ENCODE assay signal across 10 mouse cellular contexts in the genomic region with DNA sequence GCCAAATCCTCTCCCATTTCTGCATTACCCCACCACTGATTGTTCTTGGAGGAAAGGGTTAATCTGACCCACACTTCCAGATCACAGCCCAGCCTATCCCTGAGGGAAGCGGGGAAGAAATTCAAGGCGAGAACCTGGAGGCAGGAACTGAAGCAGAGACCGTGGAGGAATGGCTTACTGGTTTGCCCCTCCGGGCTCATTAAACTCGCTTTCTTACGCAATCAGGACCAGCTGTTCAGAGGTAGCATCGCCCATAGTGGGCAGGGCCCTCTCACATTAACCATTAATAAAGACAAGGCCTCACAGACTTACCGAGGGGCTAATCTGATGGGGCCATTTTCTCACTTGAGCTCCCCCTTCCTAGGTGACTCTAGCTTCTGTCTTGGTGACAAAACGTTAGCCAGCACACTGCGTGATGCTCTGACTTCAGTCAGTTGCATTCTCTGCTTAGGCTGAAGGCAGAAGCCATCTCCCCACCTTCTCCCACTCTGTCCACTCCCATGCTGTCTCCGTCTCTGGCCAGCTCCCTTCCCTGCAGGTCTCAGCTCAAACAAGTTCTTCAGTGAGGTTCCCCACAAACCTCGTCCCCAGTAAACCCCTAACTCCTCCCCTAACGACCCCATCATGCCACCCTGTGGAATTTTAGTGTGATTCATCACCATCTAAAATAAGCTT. TPM values are rescaled to one million over a fixed set of nuclear protein-coding genes. Genes with fewer than 3 reads are reported as not detected.
DNase-seq lines count a peak whose midpoint lies in the region; ATAC-seq lines count a peak whose summit lies in the region.
"Had no signal": no experiment of that assay in that cellular context is flagged by ENCODE, and none has a peak within 500 bp of the region (broad histone marks: within the 10 kb centered on the region; RNA-seq: fewer than 3 reads in every experiment).

No protein-coding gene starts in this region.

- intact Hi-C loops in left cerebral cortex, postnatal 36 days (cut with DNase I): no loop called here

- H3K27me3 ChIP-seq in embryonic facial prominence, embryonic 12.5 days: no peaks in the 10 kb centered on the region
- no peaks in the 10 kb centered on the region for H3K27me3 ChIP-seq in forebrain, embryonic 15.5 days
- no peaks in the 10 kb centered on the region for H3K27me3 ChIP-seq in kidney, embryonic 15.5 days
- H3K27me3 ChIP-seq in midbrain, embryonic 14.5 days (ENCODE audit: control insufficient read depth, insufficient read depth, low read length): no peaks in the 10 kb centered on the region
- H3K27me3 ChIP-seq: heart, embryonic 15.5 days had no signal

- H3K9ac ChIP-seq in embryonic facial prominence, embryonic 12.5 days: no peak overlapping the region
- no peak overlapping the region for H3K9ac ChIP-seq in forebrain, embryonic 15.5 days (replicated peaks)
- no peak overlapping the region for H3K9ac ChIP-seq in kidney, embryonic 15.5 days
- H3K9ac ChIP-seq in midbrain, embryonic 14.5 days (replicated peaks; ENCODE audit: low read length): no peak overlapping the region
- H3K9ac ChIP-seq: heart, embryonic 15.5 days had no signal

- no peak overlapping the region for H3K4me2 ChIP-seq in embryonic facial prominence, embryonic 12.5 days (replicated peaks)
- H3K4me2 ChIP-seq in forebrain, embryonic 15.5 days (replicated peaks): no peak overlapping the region
- H3K4me2 ChIP-seq in kidney, embryonic 15.5 days: peak overlapping the region; percentile 27
- no peak overlapping the region for H3K4me2 ChIP-seq in midbrain, embryonic 14.5 days (ENCODE audit: low read length)
- H3K4me2 ChIP-seq: heart, embryonic 15.5 days had no signal

- peaks cover 10% of the 10 kb centered on the region; the same call in 1 of the 2 replicates for H3K4me1 ChIP-seq in embryonic facial prominence, embryonic 12.5 days
- H3K4me1 ChIP-seq in forebrain, embryonic 15.5 days: peaks cover 33% of the 10 kb centered on the region
- peaks cover 25% of the 10 kb centered on the region for H3K4me1 ChIP-seq in kidney, embryonic 15.5 days
- H3K4me1 ChIP-seq in midbrain, embryonic 14.5 days (ENCODE audit: control insufficient read depth, insufficient read depth, low read length): peaks cover 19% of the 10 kb centered on the region

- WGBS in embryonic facial prominence, embryonic 12.5 days: 34% methylated on average over 13 of the region's 13 CpGs
- 57% methylated on average over 13 of the region's 13 CpGs for WGBS in forebrain, embryonic 15.5 days
- WGBS in kidney, embryonic 15.5 days: 29% methylated on average over 13 of the region's 13 CpGs
- 57% methylated on average over 13 of the region's 13 CpGs for WGBS in midbrain, embryonic 14.5 days

- H3K27ac ChIP-seq in embryonic facial prominence, embryonic 12.5 days: no peak overlapping the region
- H3K27ac ChIP-seq in forebrain, embryonic 15.5 days (replicated peaks): 0 out of 2 replicates have a peak overlapping the region, but pooled peaks have one; percentile 20
- H3K27ac ChIP-seq in kidney, embryonic 15.5 days: no peak overlapping the region
- peak overlapping the region; percentile 14; the same call in 1 of the 2 replicates for H3K27ac ChIP-seq in midbrain, embryonic 14.5 days (replicated peaks; ENCODE audit: low read depth, low read length)
- H3K27ac ChIP-seq: heart, embryonic 15.5 days had no signal

- H3K4me3 ChIP-seq in embryonic facial prominence, embryonic 12.5 days: no peak overlapping the region
- no peak overlapping the region for H3K4me3 ChIP-seq in forebrain, embryonic 15.5 days
- H3K4me3 ChIP-seq in kidney, embryonic 15.5 days (replicated peaks): no peak overlapping the region
- no peak overlapping the region for H3K4me3 ChIP-seq in midbrain, embryonic 14.5 days (replicated peaks; ENCODE audit: low read depth, low read length)
- H3K4me3 ChIP-seq: heart, embryonic 15.5 days had no signal

- DNase-seq in midbrain, embryonic 14.5 days: peak; percentile 38
- no peak for DNase-seq in yolk sac, embryonic 10.5 days (ENCODE audit: low spot score)
- DNase-seq in cerebellum, adult 18-20 months: no peak
- no peak for DNase-seq in left cerebral cortex, postnatal 36 days (ENCODE audit: low spot score in 2 of 2)
- DNase-seq: right cerebral cortex, postnatal 14 days; thymus, postnatal 36 days had no signal

- peak; percentile 17; the same call in 1 of the 2 replicates for ATAC-seq in embryonic facial prominence, embryonic 12.5 days (ENCODE audit: insufficient number of reproducible peaks, insufficient read depth, low FRiP score, low TSS enrichment)
- ATAC-seq in forebrain, embryonic 15.5 days (replicated peaks): no peak
- peak; percentile 84 for ATAC-seq in kidney, embryonic 15.5 days (replicated peaks; ENCODE audit: low FRiP score)
- ATAC-seq in midbrain, embryonic 14.5 days (ENCODE audit: low FRiP score, low TSS enrichment): peak; percentile 19

- no peaks in the 10 kb centered on the region for H3K36me3 ChIP-seq in embryonic facial prominence, embryonic 12.5 days
- H3K36me3 ChIP-seq in forebrain, embryonic 15.5 days: no peaks in the 10 kb centered on the region
- H3K36me3 ChIP-seq in kidney, embryonic 15.5 days: no peaks in the 10 kb centered on the region
- 0 out of 2 replicates have a peak, but pooled peaks cover 2% of the 10 kb centered on the region for H3K36me3 ChIP-seq in midbrain, embryonic 14.5 days (ENCODE audit: control insufficient read depth, insufficient read depth, low read length)
- H3K36me3 ChIP-seq: heart, embryonic 15.5 days had no signal

- H3K9me3 ChIP-seq in embryonic facial prominence, embryonic 12.5 days: no peaks in the 10 kb centered on the region
- no peaks in the 10 kb centered on the region for H3K9me3 ChIP-seq in forebrain, embryonic 15.5 days
- no peaks in the 10 kb centered on the region for H3K9me3 ChIP-seq in kidney, embryonic 15.5 days (replicated peaks)
- H3K9me3 ChIP-seq in midbrain, embryonic 14.5 days (ENCODE audit: control insufficient read depth, low read length): no peaks in the 10 kb centered on the region
- H3K9me3 ChIP-seq: heart, embryonic 15.5 days had no signal

RNA-seq across cellular contexts. Expression of a gene that starts 43.5 kb away (rescaled TPM):
- 2.6 and 3.4 TPM in 2 replicates for polyA plus RNA-seq in embryonic facial prominence, embryonic 12.5 days (2016; fragmentation: Nextera tagmentation; extraction: Ambion mirVana)
- 5.9 and 6.5 TPM in 2 replicates for polyA plus RNA-seq in forebrain, embryonic 15.5 days (2015; fragmentation: Nextera tagmentation; extraction: Ambion mirVana)
- polyA plus RNA-seq in kidney, embryonic 15.5 days (2015; fragmentation: Nextera tagmentation; extraction: Ambion mirVana): 0.64 and 0.80 TPM in 2 replicates
- polyA plus RNA-seq in midbrain, embryonic 14.5 days (2014; fragmentation: Nextera tagmentation; extraction: Ambion mirVana): 8.4 and 9.5 TPM in 2 replicates
- 10 to 100 TPM; 39.8 to 51.9 TPM for total RNA-seq in left cerebral cortex, postnatal 36 days (2021)

Comparison
In these comparisons a context has a peak if more than half of its experiments do, and no peak if none do; other contexts are left out.
1. H3K27ac ChIP-seq: peak in forebrain, embryonic 15.5 days (single experiment) and midbrain, embryonic 14.5 days (single experiment); none in embryonic facial prominence, embryonic 12.5 days (single experiment) and kidney, embryonic 15.5 days (single experiment).